Mouse (Mus musculus) hindbrain, embryonic 11.5 days (tissue): ENCODE data around the gene Plpp3. TPM values are rescaled to one million over a fixed set of nuclear protein-coding genes. Genes with fewer than 3 reads are reported as not detected.

Source experiments
- ATAC-seq: fragments of 200-750 bp; cut with Nextera tagmentation; 2 replicates; pipeline ENCODE4 v1.8.0; 2017; ENCODE audit warnings: mild to moderate bottlenecking, moderate TSS enrichment, moderate library complexity; ENCODE audit not compliant: low FRiP score
- DNase-seq: peaks from one replicate; pipeline ENCODE4 v3.0.0-alpha.2; 2015; ENCODE audit warnings: low spot score
- H3K27ac ChIP-seq: fragments of 300-500 bp; sonication (generic); 2 replicates; pipeline ENCODE4 v1.5.1; 2014; ENCODE audit warnings: mild to moderate bottlenecking, low read depth, low read length
- H3K27me3 ChIP-seq: fragments of 300-500 bp; sonication (generic); 2 replicates; pipeline ENCODE4 v1.6.1; 2014; ENCODE audit warnings: mild to moderate bottlenecking, low read length, moderate library complexity, mixed read lengths; ENCODE audit not compliant: control insufficient read depth, insufficient read depth
- H3K36me3 ChIP-seq: fragments of 300-500 bp; sonication (generic); 2 replicates; pipeline ENCODE4 v1.6.1; 2014; ENCODE audit warnings: mild to moderate bottlenecking, low read length, moderate library complexity, mixed read lengths; ENCODE audit not compliant: control insufficient read depth, insufficient read depth
- H3K4me1 ChIP-seq: fragments of 300-500 bp; sonication (generic); replicated peaks from 2 replicates; pipeline ENCODE4 v1.6.1; 2014; ENCODE audit warnings: low read length, mixed read lengths; ENCODE audit not compliant: control insufficient read depth, insufficient read depth
- H3K4me2 ChIP-seq: fragments of 300-500 bp; sonication (generic); replicated peaks from 2 replicates; pipeline ENCODE4 v1.6.1; 2014; ENCODE audit warnings: mild to moderate bottlenecking, low read depth, low read length
- H3K4me3 ChIP-seq: fragments of 300-500 bp; sonication (generic); 2 replicates; pipeline ENCODE4 v1.5.1; 2014; ENCODE audit warnings: low read depth, low read length
- H3K9ac ChIP-seq: fragments of 300-500 bp; sonication (generic); 2 replicates; pipeline ENCODE4 v1.6.1; 2014; ENCODE audit warnings: low read depth, low read length
- H3K9me3 ChIP-seq: fragments of 300-500 bp; sonication (generic); 2 replicates; pipeline ENCODE4 v1.6.1; 2016; ENCODE audit warnings: low read length; ENCODE audit not compliant: control insufficient read depth
- WGBS: fragments of 180-500 bp; shearing (Covaris S2); extraction: QIAGEN DNeasy Blood & Tissue Kit; methylation state at CpG from one replicate; pipeline ENCODE4 v1.1.7; 2014; 5-methylcytosine and 5-hydroxymethylcytosine counted together
- polyA plus RNA-seq: library from polyadenylated mRNA; unstranded; fragments of >200 nt; fragmentation: Nextera tagmentation; extraction: Ambion mirVana; gene quantifications from 2 replicates; pipeline ENCODE4 v1.2.1, GENCODE M21; 2014

Gene Plpp3
- polyA plus RNA-seq, 1 experiment from 2014 or later = 52.7 TPM

DNA sequence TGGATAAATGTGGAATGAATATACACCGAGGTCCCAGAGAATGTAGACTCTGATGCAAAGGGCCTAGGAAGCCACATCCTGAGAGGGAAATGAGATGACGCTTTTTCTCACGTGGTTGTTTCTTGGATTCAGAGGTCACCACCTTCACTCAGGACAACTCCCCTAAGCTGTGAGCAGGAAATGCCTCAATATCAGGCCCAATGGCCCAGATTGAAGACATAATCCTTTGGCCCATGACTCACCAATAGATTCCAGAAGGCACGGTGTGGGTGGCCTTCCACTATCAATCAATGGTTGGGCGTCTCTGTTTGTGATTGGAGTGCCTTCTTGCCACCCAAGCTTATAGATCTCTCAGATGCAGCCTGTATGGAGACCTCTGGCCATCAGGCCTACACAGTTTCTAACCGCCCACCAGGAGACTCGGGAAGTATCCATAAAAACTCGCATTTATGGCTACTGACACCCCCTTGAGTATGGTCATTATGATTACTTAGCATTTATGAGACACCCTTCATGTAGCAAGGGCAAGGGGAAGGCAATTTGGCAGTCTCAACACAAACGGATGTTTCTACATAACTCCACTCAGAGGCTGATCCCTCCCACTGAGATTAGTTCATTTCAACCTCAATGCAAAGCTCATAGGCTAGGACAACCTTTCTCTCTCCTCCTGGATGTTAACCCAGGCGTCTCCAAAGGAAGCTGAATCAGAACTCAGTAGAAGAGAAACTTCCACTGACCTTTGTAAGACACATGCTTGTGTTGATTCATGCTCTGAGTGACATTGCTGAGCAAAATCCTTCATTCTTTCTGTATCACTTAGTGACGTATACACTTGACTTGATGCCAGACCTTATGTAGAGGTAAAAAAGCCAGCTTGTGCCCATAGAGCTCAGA lies 100.8 kb downstream of the Plpp3 start:
- Histone ChIP-seq H3K4me3 (no peak overlapping the region), H3K36me3 (no peaks in the 10 kb centered on the region), H3K27ac (no peak overlapping the region), H3K4me2 (no peak overlapping the region), H3K27me3 (no peaks in the 10 kb centered on the region), H3K9ac (no peak overlapping the region), H3K4me1 (no peaks in the 10 kb centered on the region), H3K9me3 (no peaks in the 10 kb centered on the region)
- WGBS = 79% methylated on average over 11 of the region's 11 CpGs
- DNase-seq (no peak), ATAC-seq (no peak)

DNA sequence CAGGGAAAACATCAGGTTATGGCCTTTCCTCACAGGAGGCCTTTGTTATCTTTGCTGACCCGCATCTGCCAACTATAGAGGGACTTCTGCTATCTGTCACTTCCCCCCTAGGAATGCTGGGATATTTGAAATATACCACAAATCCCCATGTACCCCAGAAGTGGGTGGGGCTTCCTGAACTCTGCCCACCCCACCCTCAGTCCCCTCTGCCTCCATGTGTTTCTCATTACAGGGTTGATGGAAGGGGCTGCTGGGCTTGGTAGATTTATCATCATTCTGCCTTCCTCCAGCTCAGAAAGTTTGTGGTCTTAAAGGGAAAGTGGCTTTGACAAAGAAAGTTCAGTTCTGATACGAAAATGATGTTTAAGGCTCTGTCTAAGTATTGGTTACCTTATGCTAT lies 103.2 kb downstream of the Plpp3 start:
- Histone ChIP-seq H3K4me3 (no peak overlapping the region), H3K27me3 (no peaks in the 10 kb centered on the region), H3K36me3 (no peaks in the 10 kb centered on the region), H3K4me1 (no peaks in the 10 kb centered on the region), H3K4me2 (no peak overlapping the region), H3K9ac (no peak overlapping the region), H3K27ac (no peak overlapping the region), H3K9me3 (no peaks in the 10 kb centered on the region)
- ATAC-seq (no peak), DNase-seq (no peak)
- 62% methylated on average over 2 of the region's 2 CpGs for WGBS

DNA sequence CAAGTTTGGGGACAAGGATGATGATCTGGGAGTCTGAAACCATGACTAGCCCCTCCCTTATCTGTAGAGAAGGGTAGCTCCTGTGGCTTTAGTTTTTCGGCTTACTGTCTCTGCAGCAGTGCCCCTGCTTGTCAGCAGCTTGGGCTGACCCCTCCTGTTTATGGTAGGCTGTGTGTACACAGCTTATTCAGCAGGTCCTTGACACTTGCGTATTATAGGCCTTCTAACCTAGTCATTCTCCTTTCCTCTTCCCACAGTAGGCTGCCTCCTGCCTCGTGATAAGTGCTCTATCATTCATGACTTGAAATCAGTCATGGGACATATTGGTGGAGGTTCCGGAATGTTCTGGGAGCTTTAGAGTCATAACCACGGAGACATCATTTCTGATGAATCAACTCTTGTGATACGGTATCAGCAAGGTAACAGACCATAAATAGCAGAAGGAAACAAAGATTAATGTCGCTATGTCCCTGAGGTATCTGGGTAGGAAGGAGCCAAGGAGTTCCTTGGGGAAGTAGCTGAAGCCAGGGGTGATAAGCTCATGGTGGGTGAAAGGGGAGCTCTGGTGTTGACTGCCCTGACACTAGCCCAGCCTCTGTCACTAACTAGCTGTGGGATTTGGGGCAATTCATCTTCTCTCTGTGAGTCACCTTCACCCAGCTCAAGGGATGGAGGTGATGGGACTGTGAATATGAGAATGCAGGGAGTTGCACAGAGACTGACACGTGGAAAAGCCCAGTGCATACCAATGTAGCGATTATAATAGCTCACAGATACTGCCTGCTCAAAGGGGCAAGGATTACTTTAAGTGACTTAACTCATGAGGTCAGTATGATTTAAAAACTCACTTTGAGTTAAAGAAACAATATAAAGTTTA lies 104.0 kb downstream of the Plpp3 start:
- Histone ChIP-seq H3K9me3 (no peaks in the 10 kb centered on the region), H3K27me3 (no peaks in the 10 kb centered on the region), H3K36me3 (no peaks in the 10 kb centered on the region), H3K4me1 (no peaks in the 10 kb centered on the region), H3K4me3 (no peak overlapping the region), H3K9ac (no peak overlapping the region), H3K27ac (no peak overlapping the region), H3K4me2 (no peak overlapping the region)
- DNase-seq = no peak
- WGBS = 84% methylated on average over 9 of the region's 9 CpGs
- no peak for ATAC-seq

DNA sequence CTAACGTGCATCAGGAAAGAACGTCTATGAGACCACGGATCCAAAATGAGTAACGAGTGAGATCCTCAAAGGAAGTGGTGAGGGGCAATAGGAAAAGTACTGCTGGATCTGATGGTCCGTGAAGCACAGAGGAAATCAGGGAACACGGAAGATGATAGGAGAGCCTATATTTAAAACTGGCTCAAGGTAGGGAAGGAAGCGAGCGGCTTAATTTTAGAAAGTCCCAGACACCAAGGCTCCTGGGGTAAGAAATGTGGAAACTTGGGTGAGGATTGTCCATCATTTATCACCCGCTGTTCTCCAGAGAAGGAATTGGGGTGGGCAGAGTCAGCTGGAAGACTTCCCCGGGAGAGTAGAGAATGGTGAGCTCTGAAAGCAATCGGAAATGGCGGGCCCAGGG lies 105.2 kb downstream of the Plpp3 start:
- Histone ChIP-seq H3K27ac (no peak overlapping the region), H3K4me1 (no peaks in the 10 kb centered on the region), H3K36me3 (no peaks in the 10 kb centered on the region), H3K9ac (no peak overlapping the region), H3K4me2 (no peak overlapping the region), H3K9me3 (no peaks in the 10 kb centered on the region), H3K4me3 (no peak overlapping the region), H3K27me3 (no peaks in the 10 kb centered on the region)
- ATAC-seq (no peak), DNase-seq (no peak)
- WGBS = 91% methylated on average over 12 of the region's 12 CpGs

DNA sequence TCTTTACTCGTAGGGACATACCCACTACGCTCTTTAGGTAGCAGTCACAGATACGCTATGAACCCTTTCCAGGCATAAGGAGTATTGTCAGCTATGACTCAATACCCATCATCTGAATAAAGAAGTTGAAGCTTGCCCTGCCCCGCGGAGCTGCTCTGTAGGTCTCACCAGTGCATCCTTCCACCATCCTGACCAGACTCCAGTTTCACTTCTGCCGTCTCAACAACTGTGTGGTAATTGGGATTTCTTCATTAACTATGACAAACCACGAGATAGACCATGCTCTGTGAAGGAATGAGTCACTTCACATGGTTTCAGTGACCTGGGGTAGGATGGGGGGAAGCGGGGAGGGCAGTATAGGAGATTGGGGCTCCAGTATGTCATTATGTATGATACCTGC lies 106.5 kb downstream of the Plpp3 start:
- no peak overlapping the region for H3K9ac ChIP-seq
- no peak overlapping the region for H3K4me3 ChIP-seq
- H3K27ac ChIP-seq = no peak overlapping the region
- H3K9me3 ChIP-seq = no peaks in the 10 kb centered on the region
- H3K4me2 ChIP-seq = no peak overlapping the region
- H3K27me3 ChIP-seq = no peaks in the 10 kb centered on the region
- H3K4me1 ChIP-seq = no peaks in the 10 kb centered on the region
- WGBS = 91% methylated on average over 8 of the region's 8 CpGs
- ATAC-seq = no peak
- no peak for DNase-seq
- H3K36me3 ChIP-seq = no peaks in the 10 kb centered on the region

GRCm38 (mm10) chr4:105265041-105265440 lies 107.9 kb downstream of the Plpp3 start:
- 80% methylated on average over 8 of the region's 8 CpGs for WGBS
- Histone ChIP-seq H3K4me1 (no peaks in the 10 kb centered on the region), H3K4me2 (no peak overlapping the region), H3K9ac (no peak overlapping the region), H3K36me3 (no peaks in the 10 kb centered on the region), H3K27me3 (no peaks in the 10 kb centered on the region), H3K9me3 (no peaks in the 10 kb centered on the region), H3K27ac (no peak overlapping the region), H3K4me3 (no peak overlapping the region)
- no peak for DNase-seq
- ATAC-seq = no peak

DNA sequence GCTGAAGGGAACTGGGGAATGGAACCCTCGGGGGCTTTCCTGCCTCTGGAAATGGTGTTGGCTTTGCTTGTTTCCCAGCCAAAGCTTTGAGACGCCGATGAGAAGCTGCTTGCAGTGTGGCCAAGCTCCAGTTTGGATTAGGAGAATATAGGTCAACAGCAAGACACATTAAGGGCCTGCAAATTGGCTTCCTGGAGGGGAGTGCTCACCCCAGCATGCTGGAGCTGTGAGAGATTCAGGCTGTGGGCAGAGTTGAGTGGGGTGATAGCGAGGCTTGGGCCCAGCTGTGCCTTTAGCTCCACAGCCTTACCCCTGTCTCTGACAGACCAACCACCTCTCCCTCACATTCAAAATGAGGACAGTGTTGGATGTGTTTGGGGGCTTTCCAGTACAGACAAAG lies 108.5 kb downstream of the Plpp3 start:
- H3K36me3 ChIP-seq = no peaks in the 10 kb centered on the region
- 79% methylated on average over 4 of the region's 4 CpGs for WGBS

DNA sequence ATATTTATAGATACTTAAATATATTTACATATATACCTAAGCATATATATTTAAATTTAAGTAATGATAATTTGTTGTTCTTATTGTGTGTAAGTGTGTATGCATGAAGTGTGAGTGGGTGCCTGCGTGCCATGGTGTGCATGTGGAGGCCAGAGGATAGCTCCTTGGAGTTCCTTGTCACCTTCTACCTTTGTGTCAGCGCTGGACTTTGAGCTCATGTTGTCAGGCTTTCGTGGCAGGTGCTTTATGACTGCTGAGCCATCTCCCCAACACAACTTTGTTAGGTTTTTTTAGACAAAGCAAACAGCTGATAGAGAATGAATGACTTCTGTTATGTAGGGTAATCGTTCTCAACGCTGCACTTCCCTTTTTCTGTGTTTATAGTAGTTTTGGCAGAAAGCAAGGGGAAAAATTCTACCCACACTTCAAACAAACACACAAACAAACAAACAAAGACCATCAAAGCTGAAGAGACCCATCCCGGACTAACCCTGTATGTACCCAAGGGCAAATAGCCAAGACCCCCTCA lies 111.1 kb downstream of the Plpp3 start:
- Histone ChIP-seq H3K4me1 (no peaks in the 10 kb centered on the region), H3K27ac (no peak overlapping the region), H3K4me3 (no peak overlapping the region), H3K36me3 (no peaks in the 10 kb centered on the region), H3K27me3 (no peaks in the 10 kb centered on the region), H3K4me2 (no peak overlapping the region), H3K9ac (no peak overlapping the region), H3K9me3 (no peaks in the 10 kb centered on the region)
- DNase-seq (no peak), ATAC-seq (no peak)
- 89% methylated on average over 6 of the region's 6 CpGs for WGBS

More for the DNA sequence above, 108.5 kb downstream of the Plpp3 start:
- no peaks in the 10 kb centered on the region for H3K27me3 ChIP-seq
- no peak overlapping the region for H3K4me3 ChIP-seq
- H3K4me1 ChIP-seq = no peaks in the 10 kb centered on the region
- no peak overlapping the region for H3K9ac ChIP-seq
- H3K9me3 ChIP-seq = no peaks in the 10 kb centered on the region
- ATAC-seq (no peak), DNase-seq (no peak)
- H3K27ac ChIP-seq = no peak overlapping the region
- no peak overlapping the region for H3K4me2 ChIP-seq
